Mouse (Mus musculus) hindbrain, embryonic 16.5 days (tissue): ENCODE measurements at regions not wholly inside any gene's neighbourhood (a gene's known extent, or its start where the extent isn't known, plus 50 kb on each side); places are given as distances from the start of the nearest gene placed in this dataset.

Experiments used
- ATAC-seq: fragments of 200-750 bp; cut with Nextera tagmentation; 2 replicates; pipeline ENCODE4 v1.8.0; 2017; ENCODE audit warnings: moderate TSS enrichment, moderate library complexity
- H3K27ac ChIP-seq: fragments of 300-500 bp; sonication (generic); 2 replicates; pipeline ENCODE4 v1.5.1; 2014; ENCODE audit warnings: low read depth, mild to moderate bottlenecking, control low read depth, low read length, moderate library complexity
- H3K27me3 ChIP-seq: fragments of 300-500 bp; sonication (generic); replicated peaks from 2 replicates; pipeline ENCODE4 v1.6.1; 2014; ENCODE audit warnings: low read length; ENCODE audit not compliant: control insufficient read depth, insufficient read depth
- H3K36me3 ChIP-seq: fragments of 300-500 bp; sonication (generic); 2 replicates; pipeline ENCODE4 v1.6.1; 2014; ENCODE audit warnings: mild to moderate bottlenecking, low read length, moderate library complexity, mixed read lengths; ENCODE audit not compliant: control insufficient read depth, insufficient read depth
- H3K4me1 ChIP-seq: fragments of 300-500 bp; sonication (generic); 2 replicates; pipeline ENCODE4 v1.6.1; 2014; ENCODE audit warnings: low read depth, low read length; ENCODE audit not compliant: control insufficient read depth, insufficient read depth
- H3K4me2 ChIP-seq: fragments of 300-500 bp; sonication (generic); 2 replicates; pipeline ENCODE4 v1.6.1; 2014; ENCODE audit warnings: mild to moderate bottlenecking, low read length, control low read depth, moderate library complexity
- H3K4me3 ChIP-seq: fragments of 300-500 bp; sonication (generic); 2 replicates; pipeline ENCODE4 v1.5.1; 2014; ENCODE audit warnings: mild to moderate bottlenecking, low read length, control low read depth, moderate library complexity
- H3K9ac ChIP-seq: fragments of 300-500 bp; sonication (generic); 2 replicates; pipeline ENCODE4 v1.6.1; 2014; ENCODE audit warnings: low read depth, mild to moderate bottlenecking, control low read depth, low read length, moderate library complexity
- H3K9me3 ChIP-seq: fragments of 300-500 bp; sonication (generic); 2 replicates; pipeline ENCODE4 v1.6.1; 2014; ENCODE audit warnings: mild to moderate bottlenecking, low read length, moderate library complexity; ENCODE audit not compliant: control insufficient read depth
- WGBS: fragments of 180-500 bp; shearing (Covaris S2); extraction: QIAGEN DNeasy Blood & Tissue Kit; methylation state at CpG from one replicate; pipeline ENCODE4 v1.1.7; 2014; 5-methylcytosine and 5-hydroxymethylcytosine counted together

GRCm38 (mm10) chr6:11404101-11404500 is 503.2 kb downstream of the Ndufa4 start:
- H3K4me1 ChIP-seq, result no peaks in the 10 kb centered on the region
- H3K9ac ChIP-seq, result no peak overlapping the region
- no peaks in the 10 kb centered on the region for H3K27me3 ChIP-seq
- no peak overlapping the region for H3K27ac ChIP-seq
- H3K9me3 ChIP-seq, result no peaks in the 10 kb centered on the region
- H3K4me2 ChIP-seq, result no peak overlapping the region
- no peaks in the 10 kb centered on the region for H3K36me3 ChIP-seq
- no peak overlapping the region for H3K4me3 ChIP-seq
- 34% methylated on average over 2 of the region's 2 CpGs for WGBS
- ATAC-seq, result 0 out of 2 replicates have a peak, but pooled peaks have one; percentile 40

GRCm38 (mm10) chr6:11359088-11359487 is 548.2 kb downstream of the Ndufa4 start:
- ATAC-seq, result no peak
- no peaks in the 10 kb centered on the region for H3K36me3 ChIP-seq
- H3K4me1 ChIP-seq, result no peaks in the 10 kb centered on the region
- WGBS, result 92% methylated on average over 1 of the region's 1 CpGs
- H3K9me3 ChIP-seq, result no peaks in the 10 kb centered on the region
- H3K9ac ChIP-seq, result no peak overlapping the region
- no peaks in the 10 kb centered on the region for H3K27me3 ChIP-seq
- H3K4me2 ChIP-seq, result no peak overlapping the region
- H3K4me3 ChIP-seq, result no peak overlapping the region
- no peak overlapping the region for H3K27ac ChIP-seq

- Histone ChIP-seq H3K4me2 (no peak overlapping the region), H3K36me3 (no peaks in the 10 kb centered on the region), H3K27ac (no peak overlapping the region), H3K4me1 (no peaks in the 10 kb centered on the region), H3K4me3 (no peak overlapping the region), H3K9ac (no peak overlapping the region), H3K27me3 (no peaks in the 10 kb centered on the region), H3K9me3 (no peaks in the 10 kb centered on the region)
- WGBS, result 74% methylated on average over 3 of the region's 3 CpGs
- no peak for ATAC-seq
Observed at GRCm38 (mm10) chr6:11353599-11353998, 553.7 kb downstream of the Ndufa4 start.

GRCm38 (mm10) chr6:11334137-11334536 is 573.2 kb downstream of the Ndufa4 start:
- Histone ChIP-seq H3K27me3 (no peaks in the 10 kb centered on the region), H3K27ac (no peak overlapping the region), H3K36me3 (no peaks in the 10 kb centered on the region), H3K4me2 (no peak overlapping the region), H3K4me1 (no peaks in the 10 kb centered on the region), H3K4me3 (no peak overlapping the region), H3K9me3 (no peaks in the 10 kb centered on the region), H3K9ac (no peak overlapping the region)
- no peak for ATAC-seq
- 24% methylated on average over 2 of the region's 2 CpGs for WGBS

GRCm38 (mm10) chr6:11313744-11314143 is 593.6 kb downstream of the Ndufa4 start:
- H3K36me3 ChIP-seq, result no peaks in the 10 kb centered on the region
- no peak overlapping the region for H3K9ac ChIP-seq
- no peaks in the 10 kb centered on the region for H3K9me3 ChIP-seq
- no peak overlapping the region for H3K4me2 ChIP-seq
- no peak overlapping the region for H3K4me3 ChIP-seq
- no peak overlapping the region for H3K27ac ChIP-seq
- WGBS, result 73% methylated on average over 3 of the region's 3 CpGs
- H3K27me3 ChIP-seq, result no peaks in the 10 kb centered on the region
- H3K4me1 ChIP-seq, result no peaks in the 10 kb centered on the region
- no peak for ATAC-seq

- H3K4me3 ChIP-seq, result no peak overlapping the region
- H3K9me3 ChIP-seq, result no peaks in the 10 kb centered on the region
- 79% methylated on average over 2 of the region's 2 CpGs for WGBS
- H3K4me1 ChIP-seq, result no peaks in the 10 kb centered on the region
- ATAC-seq, result no peak
- no peaks in the 10 kb centered on the region for H3K27me3 ChIP-seq
- no peak overlapping the region for H3K27ac ChIP-seq
- no peaks in the 10 kb centered on the region for H3K36me3 ChIP-seq
- H3K4me2 ChIP-seq, result no peak overlapping the region
- no peak overlapping the region for H3K9ac ChIP-seq
Observed at GRCm38 (mm10) chr6:11305979-11306534, 601.2 kb downstream of the Ndufa4 start.

- Histone ChIP-seq H3K4me2 (no peak overlapping the region), H3K9ac (no peak overlapping the region), H3K4me3 (no peak overlapping the region), H3K9me3 (no peaks in the 10 kb centered on the region), H3K27me3 (no peaks in the 10 kb centered on the region), H3K4me1 (no peaks in the 10 kb centered on the region), H3K27ac (no peak overlapping the region), H3K36me3 (no peaks in the 10 kb centered on the region)
- peak; percentile 30; the same call in 1 of the 2 replicates for ATAC-seq
- 3% methylated on average over 2 of the region's 2 CpGs for WGBS
Observed at GRCm38 (mm10) chr6:11283990-11284389, 623.3 kb downstream of the Ndufa4 start.

- H3K27me3 ChIP-seq, result no peaks in the 10 kb centered on the region
Observed at GRCm38 (mm10) chr6:11275214-11275613, 632.1 kb downstream of the Ndufa4 start.

More at GRCm38 (mm10) chr6:11275214-11275613, 632.1 kb downstream of the Ndufa4 start:
- no peak overlapping the region for H3K9ac ChIP-seq
- ATAC-seq, result no peak
- H3K4me3 ChIP-seq, result no peak overlapping the region
- H3K4me2 ChIP-seq, result no peak overlapping the region
- 74% methylated on average over 3 of the region's 3 CpGs for WGBS
- H3K27ac ChIP-seq, result no peak overlapping the region
- H3K36me3 ChIP-seq, result no peaks in the 10 kb centered on the region
- no peaks in the 10 kb centered on the region for H3K4me1 ChIP-seq
- H3K9me3 ChIP-seq, result no peaks in the 10 kb centered on the region
